Mouse (Mus musculus) MEL (cell line): ENCODE measurements around the gene Ncoa7.

Source experiments
- CHD1 ChIP-seq: IDR thresholded peaks from 2 replicates; pipeline ENCODE4 v1.6.1; 2012; ENCODE audit warnings: low read depth, mild to moderate bottlenecking, inconsistent platforms, low read length, improper control_type of control experiment
- CTCF ChIP-seq, 3 experiments: IDR thresholded peaks in 2 of 3; conservative IDR thresholded peaks in 1 of 3; 2 replicates each; pipeline ENCODE4 v1.5.1; 2011 to 2012; ENCODE audit warnings: low read length in 3 of 3, low read depth in 2 of 3, mild to moderate bottlenecking in 2 of 3, improper control_type of control experiment in 1 of 3, inconsistent platforms in 1 of 3, mixed read lengths in 1 of 3, moderate library complexity in 1 of 3; ENCODE audit not compliant: control insufficient read depth in 1 of 3, insufficient read depth in 1 of 3, poor library complexity in 1 of 3, severe bottlenecking in 1 of 3
- E2F4 ChIP-seq: IDR thresholded peaks from 2 replicates; pipeline ENCODE4 v1.6.1; 2011; ENCODE audit warnings: low read depth, low read length, improper control_type of control experiment, borderline replicate concordance
- EP300 ChIP-seq, 2 experiments: IDR thresholded peaks; 2 replicates each; pipeline ENCODE4 v1.6.1; 2011; ENCODE audit warnings: improper control_type of control experiment in 2 of 2, low read length in 2 of 2, low read depth in 1 of 2, mild to moderate bottlenecking in 1 of 2
- GABPA ChIP-seq: IDR thresholded peaks from 2 replicates; pipeline ENCODE4 v1.6.1; 2012; ENCODE audit warnings: low read depth, mild to moderate bottlenecking, inconsistent platforms, low read length, improper control_type of control experiment, moderate library complexity
- GATA1 ChIP-seq: IDR thresholded peaks from 2 replicates; pipeline ENCODE4 v1.6.1; 2011; ENCODE audit warnings: low read depth, low read length, improper control_type of control experiment
- MYC ChIP-seq: IDR thresholded peaks from 2 replicates; pipeline ENCODE4 v1.6.1; 2011; ENCODE audit warnings: low read depth, mild to moderate bottlenecking, low read length, improper control_type of control experiment, moderate library complexity
- NRF1 ChIP-seq: IDR thresholded peaks from 2 replicates; pipeline ENCODE4 v1.6.1; 2014; ENCODE audit warnings: low read depth, mild to moderate bottlenecking, inconsistent platforms, low read length, improper control_type of control experiment, moderate library complexity; ENCODE audit not compliant: poor library complexity, insufficient read depth, severe bottlenecking
- POLR2A ChIP-seq, 2 experiments: IDR thresholded peaks; 2 replicates each; pipeline ENCODE4 v1.6.1; 2011 to 2012; ENCODE audit warnings: low read length in 2 of 2, mild to moderate bottlenecking in 2 of 2, control low read depth in 1 of 2, improper control_type of control experiment in 1 of 2, low read depth in 1 of 2, moderate library complexity in 1 of 2; ENCODE audit not compliant: control insufficient read depth in 1 of 2, insufficient read depth in 1 of 2, poor library complexity in 1 of 2
- USF1 ChIP-seq: IDR thresholded peaks from 2 replicates; pipeline ENCODE4 v1.6.1; 2014; ENCODE audit warnings: low read depth, mild to moderate bottlenecking, inconsistent platforms, low read length, improper control_type of control experiment, moderate library complexity

DNA sequence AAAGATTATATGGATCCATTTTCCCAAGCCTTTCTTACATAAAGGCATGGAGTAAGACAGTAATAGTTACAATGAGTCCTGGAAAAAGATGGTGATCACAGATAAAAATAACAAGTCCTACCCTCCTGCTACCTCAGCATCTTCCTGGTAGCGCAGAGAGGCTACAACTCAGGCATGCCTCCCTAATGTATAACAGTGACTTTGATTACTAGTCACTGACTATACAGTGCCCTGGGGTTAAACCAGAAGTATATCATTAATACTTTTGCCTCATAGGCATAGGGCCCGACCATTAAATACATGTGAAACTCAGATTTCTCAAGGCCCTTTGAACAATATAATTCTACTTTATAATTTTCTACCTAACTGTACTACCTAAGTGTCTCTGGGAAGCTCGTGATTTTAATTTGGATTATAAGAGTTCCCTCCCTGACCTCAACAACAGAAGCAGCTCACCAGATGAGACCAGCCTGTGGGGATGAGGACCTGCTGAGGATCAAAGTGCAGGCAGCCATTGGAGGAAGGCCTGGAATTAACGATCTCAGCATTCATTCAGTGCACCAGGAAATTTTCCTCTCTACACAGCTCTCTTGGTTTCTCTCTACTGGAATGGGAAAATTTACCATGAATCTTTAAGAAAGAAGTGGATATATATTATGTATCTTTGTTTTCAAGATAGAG lies 40.7 kb downstream of the Ncoa7 start:
- no peak for TF ChIP-seq NRF1
- TF ChIP-seq GATA1: no peak
- TF ChIP-seq MYC: no peak
- TF ChIP-seq CTCF (IDR thresholded peaks at IDR 0.05 in 2 of 3, conservative IDR thresholded peaks at IDR 0.05 in 1 of 3; ENCODE audit: control insufficient read depth in 1 of 3, insufficient read depth in 1 of 3, low read depth in 2 of 3, low read length in 3 of 3, poor library complexity in 1 of 3, severe bottlenecking in 1 of 3): no peak
- no peak for TF ChIP-seq E2F4
- TF ChIP-seq POLR2A (IDR thresholded peaks at IDR 0.05; ENCODE audit: control insufficient read depth in 1 of 2, insufficient read depth in 1 of 2, low read depth in 1 of 2, low read length in 2 of 2, poor library complexity in 1 of 2): no peak
- no peak for TF ChIP-seq CHD1
- TF ChIP-seq USF1: no peak
- no peak for TF ChIP-seq EP300 (IDR thresholded peaks at IDR 0.05; ENCODE audit: low read depth in 1 of 2, low read length in 2 of 2)
- no peak for TF ChIP-seq GABPA
